Mouse (Mus musculus): Measurements from ENCODE around the gene Nap1l4.

- no peak for TF ChIP-seq CTCF (IDR thresholded peaks at IDR 0.05; ENCODE audit: low read depth)
- no peak for TF ChIP-seq EP300 (IDR thresholded peaks at IDR 0.05; ENCODE audit: low read depth)
These were observed 14.9 kb upstream of the Nap1l4 start for GRCm38 (mm10) chr7:143563787-143564186.
